Mouse (Mus musculus) embryonic facial prominence, embryonic 14.5 days (tissue): Measurements from ENCODE around the gene Itpk1. TPM values are rescaled to one million over a fixed set of nuclear protein-coding genes. Genes with fewer than 3 reads are reported as not detected.

Experiments used
- ATAC-seq: fragments of 200-750 bp; cut with Nextera tagmentation; 2 replicates; pipeline ENCODE4 v1.8.0; 2017; ENCODE audit warnings: low read depth, moderate number of reproducible peaks, moderate TSS enrichment
- DNase-seq: peaks from one replicate; pipeline ENCODE4 v3.0.0-alpha.2; 2015; ENCODE audit warnings: low spot score
- H3K27ac ChIP-seq: fragments of 300-500 bp; sonication (generic); replicated peaks from 2 replicates; pipeline ENCODE4 v1.5.1; 2014; ENCODE audit warnings: low read depth, mild to moderate bottlenecking, low read length, moderate library complexity
- H3K27me3 ChIP-seq: fragments of 300-500 bp; sonication (generic); replicated peaks from 2 replicates; pipeline ENCODE4 v1.6.1; 2014; ENCODE audit warnings: low read length; ENCODE audit not compliant: control insufficient read depth, insufficient read depth
- H3K36me3 ChIP-seq: fragments of 300-500 bp; sonication (generic); 2 replicates; pipeline ENCODE4 v1.6.1; 2014; ENCODE audit warnings: low read length, mixed read lengths; ENCODE audit not compliant: control insufficient read depth, insufficient read depth
- H3K4me1 ChIP-seq: fragments of 300-500 bp; sonication (generic); 2 replicates; pipeline ENCODE4 v1.6.1; 2014; ENCODE audit warnings: antibody characterized with exemption, low read length; ENCODE audit not compliant: control insufficient read depth, insufficient read depth
- H3K4me2 ChIP-seq: fragments of 300-500 bp; sonication (generic); 2 replicates; pipeline ENCODE4 v1.6.1; 2014; ENCODE audit warnings: low read depth, mild to moderate bottlenecking, low read length, moderate library complexity, mixed read lengths
- H3K4me3 ChIP-seq: fragments of 300-500 bp; sonication (generic); 2 replicates; pipeline ENCODE4 v1.5.1; 2014; ENCODE audit warnings: low read depth, mild to moderate bottlenecking, low read length
- H3K9ac ChIP-seq: fragments of 300-500 bp; sonication (generic); 2 replicates; pipeline ENCODE4 v1.6.1; 2014; ENCODE audit warnings: low read depth, mild to moderate bottlenecking, low read length, moderate library complexity, mixed read lengths
- H3K9me3 ChIP-seq: fragments of 300-500 bp; sonication (generic); 2 replicates; pipeline ENCODE4 v1.6.1; 2016; ENCODE audit warnings: low read length; ENCODE audit not compliant: control insufficient read depth
- WGBS: fragments of 180-500 bp; shearing (Covaris S2); extraction: QIAGEN DNeasy Blood & Tissue Kit; methylation state at CpG from one replicate; pipeline ENCODE4 v1.1.7; 2014; 5-methylcytosine and 5-hydroxymethylcytosine counted together
- polyA plus RNA-seq: library from polyadenylated mRNA; unstranded; fragments of >200 nt; fragmentation: Nextera tagmentation; extraction: Ambion mirVana; gene quantifications from 2 replicates; pipeline ENCODE4 v1.2.1, GENCODE M21; 2014

Itpk1 gene
- polyA plus RNA-seq, 1 experiment from 2014 or later = 9.6 TPM

DNA sequence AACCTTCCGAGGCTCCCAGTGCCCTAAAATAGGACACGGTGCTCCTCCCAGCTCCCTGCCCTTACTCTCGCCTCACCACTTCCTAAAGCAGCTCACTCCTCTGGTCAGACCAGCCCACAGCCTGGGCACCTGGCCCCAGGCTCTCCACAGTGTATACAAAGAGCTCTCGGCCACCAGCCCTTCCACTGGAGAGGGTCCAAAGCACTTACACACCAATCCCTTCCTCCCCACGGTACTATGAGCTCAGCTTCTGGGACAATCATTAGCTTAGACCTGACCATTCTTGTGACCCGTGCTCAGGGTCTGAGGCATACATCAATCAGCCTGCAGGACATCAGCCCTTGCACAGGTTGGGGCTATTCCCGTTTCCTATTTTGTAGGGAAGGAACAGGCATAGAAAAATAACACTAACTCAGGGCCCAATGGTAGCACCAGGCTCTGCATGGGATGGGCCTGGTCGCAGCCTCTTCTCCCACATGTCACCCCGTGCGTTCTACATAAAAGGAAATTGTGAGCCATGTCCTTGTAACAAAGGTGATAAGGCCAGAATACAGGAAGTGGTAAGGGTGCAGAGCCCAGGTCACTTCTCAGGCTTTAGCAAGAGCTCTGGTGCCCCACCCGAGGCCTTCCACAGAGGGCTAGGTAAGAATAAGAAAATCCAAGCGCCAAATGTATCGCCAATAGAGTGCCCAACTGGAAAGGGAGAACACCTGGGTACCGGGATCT, 56.7 kb downstream of the Itpk1 start:
- Histone ChIP-seq H3K4me2 (no peak overlapping the region), H3K9ac (no peak overlapping the region), H3K27ac (no peak overlapping the region), H3K27me3 (no peaks in the 10 kb centered on the region), H3K9me3 (no peaks in the 10 kb centered on the region), H3K4me3 (no peak overlapping the region), H3K36me3 (no peaks in the 10 kb centered on the region), H3K4me1 (peaks cover 7% of the 10 kb centered on the region)
- WGBS = 80% methylated on average over 14 of the region's 14 CpGs
- DNase-seq (no peak), ATAC-seq (no peak)

DNA sequence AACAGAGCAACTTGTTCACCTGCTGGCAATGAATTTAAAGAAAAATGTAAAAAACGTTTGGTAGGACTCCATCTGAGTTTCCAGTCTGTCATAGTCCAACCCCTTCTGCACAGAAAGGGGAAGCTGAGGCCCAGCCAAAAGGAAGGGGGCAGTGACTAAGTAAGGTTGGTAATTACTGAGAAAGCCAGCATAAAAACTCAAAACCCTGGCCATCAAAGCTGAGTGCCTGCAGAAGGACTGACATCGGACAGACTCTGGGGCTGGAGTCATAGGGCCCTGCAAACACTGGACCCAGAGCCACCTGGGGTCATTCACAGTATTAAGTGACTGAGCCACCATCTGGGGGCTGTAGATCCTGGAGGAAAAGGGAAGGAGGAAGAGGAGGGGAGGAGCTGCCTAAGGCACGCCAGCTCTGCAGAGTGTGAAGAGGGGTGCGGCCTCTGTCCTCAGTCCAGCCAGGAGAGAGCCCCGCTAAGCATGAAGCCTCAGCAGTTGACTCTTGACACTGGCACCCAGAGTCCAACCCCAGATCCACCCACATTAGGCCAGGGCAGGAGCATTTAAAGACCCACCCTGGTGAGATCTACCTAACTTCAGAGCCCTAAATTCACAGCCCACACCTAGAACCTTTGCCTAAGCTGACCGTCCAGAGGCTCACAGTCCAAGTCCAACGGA, 58.0 kb downstream of the Itpk1 start:
- DNase-seq (no peak), ATAC-seq (no peak)
- Histone ChIP-seq H3K9me3 (no peaks in the 10 kb centered on the region), H3K4me3 (no peak overlapping the region), H3K9ac (no peak overlapping the region), H3K4me2 (no peak overlapping the region), H3K27ac (no peak overlapping the region), H3K36me3 (no peaks in the 10 kb centered on the region), H3K27me3 (no peaks in the 10 kb centered on the region), H3K4me1 (peaks cover 7% of the 10 kb centered on the region)
- 77% methylated on average over 7 of the region's 7 CpGs for WGBS

DNA sequence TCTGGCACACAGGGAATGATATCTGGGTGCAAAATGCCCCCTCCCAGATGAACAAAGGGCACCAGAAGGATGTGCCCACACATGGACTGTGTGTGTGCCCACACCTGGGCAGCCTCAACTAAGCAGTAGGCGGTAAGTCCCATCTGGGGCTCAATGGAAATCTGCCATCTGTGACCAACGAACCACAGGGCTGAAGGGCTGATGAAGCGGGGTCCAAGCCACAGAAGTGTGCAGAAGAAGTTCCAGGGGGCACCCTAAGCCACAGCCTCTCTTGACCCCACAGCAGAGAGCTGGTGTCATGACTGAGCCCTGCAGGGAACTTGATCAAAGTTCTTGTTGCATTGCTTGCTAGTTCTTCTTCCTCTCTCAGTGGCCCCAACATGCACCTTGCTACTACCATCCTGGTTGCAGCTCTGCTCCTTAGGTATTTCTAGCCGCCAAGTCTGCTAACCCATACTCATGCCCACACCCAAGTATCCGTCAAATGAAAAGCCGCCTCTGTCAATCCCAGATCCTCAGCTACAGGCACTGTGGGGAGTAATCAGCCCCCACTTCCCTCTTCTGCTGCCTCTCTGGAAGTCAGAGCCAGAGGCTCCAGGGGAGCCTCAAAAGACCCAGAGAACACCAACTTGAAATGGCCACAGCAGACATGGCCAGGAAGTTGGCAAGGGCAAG, 58.7 kb downstream of the Itpk1 start:
- WGBS = 82% methylated on average over 6 of the region's 6 CpGs
- H3K4me2 ChIP-seq = no peak overlapping the region
- H3K9ac ChIP-seq = no peak overlapping the region
- no peak overlapping the region for H3K27ac ChIP-seq
- H3K4me1 ChIP-seq = peaks cover 7% of the 10 kb centered on the region
- DNase-seq (no peak), ATAC-seq (no peak)
- H3K9me3 ChIP-seq = no peaks in the 10 kb centered on the region
- H3K36me3 ChIP-seq = no peaks in the 10 kb centered on the region
- no peaks in the 10 kb centered on the region for H3K27me3 ChIP-seq
- no peak overlapping the region for H3K4me3 ChIP-seq

DNA sequence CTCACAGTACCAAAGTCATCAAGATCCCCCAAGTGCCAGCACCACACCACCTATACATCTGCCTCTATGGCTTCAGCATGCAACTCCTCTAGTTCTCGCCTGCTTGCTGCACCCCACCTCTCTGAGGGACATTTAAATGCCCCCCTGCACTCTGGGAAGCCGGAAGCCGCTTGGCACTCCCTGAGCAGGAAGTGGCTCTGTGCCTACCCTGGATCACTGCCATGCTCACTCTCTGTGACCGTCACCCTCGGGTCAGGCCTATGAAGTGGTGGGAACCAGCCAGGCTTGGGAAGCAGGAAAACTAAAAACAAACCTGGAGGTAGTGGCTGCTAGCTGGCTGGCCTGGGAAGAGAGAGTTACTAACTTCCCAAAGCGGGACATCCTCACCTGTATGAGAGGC, 61.4 kb downstream of the Itpk1 start:
- Histone ChIP-seq H3K4me2 (no peak overlapping the region), H3K36me3 (no peaks in the 10 kb centered on the region), H3K4me1 (peaks cover 7% of the 10 kb centered on the region), H3K9ac (no peak overlapping the region), H3K27me3 (no peaks in the 10 kb centered on the region), H3K9me3 (no peaks in the 10 kb centered on the region), H3K4me3 (no peak overlapping the region), H3K27ac (no peak overlapping the region)
- 76% methylated on average over 6 of the region's 6 CpGs for WGBS
- no peak for DNase-seq
- no peak for ATAC-seq

DNA sequence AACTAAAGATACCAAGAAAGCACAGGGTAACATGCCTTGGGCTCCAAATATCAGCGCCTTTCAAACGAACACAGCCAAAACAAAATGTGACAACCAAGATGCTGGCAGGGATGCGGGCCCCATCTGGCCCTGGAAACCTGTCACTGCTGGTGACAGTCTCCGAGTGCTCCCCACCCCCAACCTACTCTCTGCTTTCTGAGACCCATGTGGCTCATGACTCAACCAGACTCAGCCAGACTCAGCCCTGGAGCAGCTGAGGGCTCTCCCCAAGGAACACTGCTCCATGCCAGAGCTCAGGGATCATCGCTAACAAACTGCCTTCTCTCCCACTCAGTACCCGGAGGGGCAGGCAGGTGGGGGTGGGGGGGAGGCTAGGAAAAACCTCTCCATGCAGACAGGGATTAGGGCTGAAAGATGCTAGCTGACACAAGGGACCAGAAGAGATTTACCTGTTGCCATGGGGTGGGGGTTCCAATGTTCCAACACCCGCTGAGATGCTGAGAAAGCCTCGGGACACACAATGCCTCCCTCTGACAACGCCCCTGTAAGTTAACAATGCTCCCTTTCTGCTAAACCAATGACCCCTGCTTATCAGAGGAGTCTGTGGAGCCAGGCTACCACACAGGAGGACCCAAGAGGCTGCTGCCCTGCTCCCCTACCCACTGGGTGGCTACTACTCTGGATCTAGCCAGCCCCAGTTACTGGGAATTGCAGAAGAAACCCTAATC, 64.1 kb downstream of the Itpk1 start:
- peak; percentile 81 for ATAC-seq
- WGBS = 31% methylated on average over 9 of the region's 9 CpGs
- peaks cover 7% of the 10 kb centered on the region for H3K4me1 ChIP-seq
- no peak overlapping the region for H3K27ac ChIP-seq
- H3K4me2 ChIP-seq = no peak overlapping the region
- H3K36me3 ChIP-seq = no peaks in the 10 kb centered on the region
- H3K4me3 ChIP-seq = no peak overlapping the region
- H3K27me3 ChIP-seq = no peaks in the 10 kb centered on the region
- H3K9ac ChIP-seq = no peak overlapping the region
- DNase-seq = peak; percentile 69
- no peaks in the 10 kb centered on the region for H3K9me3 ChIP-seq

DNA sequence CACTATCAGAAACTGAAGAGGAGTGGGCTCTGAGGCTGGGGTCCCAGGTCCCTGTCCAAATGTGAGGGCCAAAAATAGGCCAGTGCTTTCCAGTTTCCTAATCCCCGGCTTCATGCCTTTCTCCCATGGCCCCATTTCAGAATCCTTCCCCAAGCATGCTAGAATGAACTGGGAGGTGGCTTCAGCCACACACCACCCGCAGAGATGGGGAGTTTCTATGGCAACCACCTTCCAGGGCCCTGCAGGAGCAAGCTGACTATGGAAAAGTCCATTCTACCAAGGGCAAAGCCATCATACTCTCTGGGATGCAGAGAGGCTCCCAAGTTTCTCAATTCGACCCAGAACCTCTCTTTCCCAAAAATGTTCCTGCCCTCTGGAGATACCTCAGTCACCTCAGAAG, 65.9 kb downstream of the Itpk1 start:
- Histone ChIP-seq H3K4me2 (no peak overlapping the region), H3K9me3 (no peaks in the 10 kb centered on the region), H3K4me3 (no peak overlapping the region), H3K9ac (no peak overlapping the region), H3K27ac (no peak overlapping the region), H3K4me1 (peaks cover 7% of the 10 kb centered on the region), H3K27me3 (no peaks in the 10 kb centered on the region), H3K36me3 (no peaks in the 10 kb centered on the region)
- ATAC-seq = no peak
- DNase-seq = no peak
- 75% methylated on average over 3 of the region's 3 CpGs for WGBS

DNA sequence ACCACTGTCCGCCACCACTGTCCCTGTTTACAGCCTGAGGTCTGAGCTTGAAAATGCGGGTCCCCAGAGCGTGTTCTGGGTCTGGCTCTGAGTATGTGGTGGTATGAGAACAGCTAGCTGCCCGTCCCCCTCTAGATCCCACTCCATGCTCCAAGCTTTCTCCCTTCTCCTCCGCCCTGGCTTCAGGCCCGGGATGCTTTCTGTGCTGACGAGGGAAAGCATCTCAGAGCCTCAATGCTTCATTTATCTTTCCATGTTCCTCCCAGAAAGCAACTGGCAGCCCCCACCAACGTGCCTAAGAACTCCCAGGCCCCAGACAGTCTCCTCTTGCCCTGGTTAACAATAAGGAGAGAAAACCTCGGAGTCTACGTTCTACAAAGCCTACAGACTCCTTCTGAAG, 67.5 kb downstream of the Itpk1 start:
- H3K9ac ChIP-seq = no peak overlapping the region
- ATAC-seq (no peak), DNase-seq (no peak)
- no peaks in the 10 kb centered on the region for H3K36me3 ChIP-seq
- no peak overlapping the region for H3K4me3 ChIP-seq
- H3K4me2 ChIP-seq = no peak overlapping the region
- no peak overlapping the region for H3K27ac ChIP-seq
- H3K4me1 ChIP-seq = peaks cover 4% of the 10 kb centered on the region; the same call in 1 of the 2 replicates
- no peaks in the 10 kb centered on the region for H3K27me3 ChIP-seq
- WGBS = 86% methylated on average over 10 of the region's 10 CpGs
- no peaks in the 10 kb centered on the region for H3K9me3 ChIP-seq

DNA sequence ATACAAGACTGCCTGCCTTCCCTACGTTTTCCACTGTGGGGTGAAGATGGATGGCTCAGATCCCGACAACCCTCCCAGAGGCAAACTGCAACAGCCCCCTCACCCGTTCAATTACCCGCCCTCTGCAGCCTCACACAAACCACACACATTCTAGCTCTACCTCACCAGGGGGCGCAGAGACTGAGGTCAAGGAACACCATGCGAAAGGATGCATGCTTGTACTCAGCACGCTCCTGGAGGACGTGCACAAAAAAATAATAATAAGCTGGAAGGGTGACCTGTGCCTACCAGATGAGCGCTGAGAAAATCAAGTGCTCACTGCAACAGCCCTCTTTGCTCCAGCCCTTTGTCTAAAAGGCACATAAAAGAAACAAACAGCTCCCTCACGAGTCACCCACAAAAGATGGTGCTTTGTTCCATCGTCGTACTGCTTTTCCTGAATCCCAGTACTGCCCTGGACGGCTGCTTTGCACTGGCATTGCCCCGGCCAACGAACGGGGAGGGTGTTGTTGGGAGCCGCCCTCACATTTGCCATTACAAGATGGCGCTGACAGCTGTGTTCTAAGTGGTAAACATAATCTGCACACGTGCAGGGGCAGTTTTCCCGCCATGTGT, 70.2 kb downstream of the Itpk1 start:
- Histone ChIP-seq H3K9me3 (no peaks in the 10 kb centered on the region), H3K36me3 (no peaks in the 10 kb centered on the region), H3K27me3 (no peaks in the 10 kb centered on the region), H3K4me1 (peaks cover 4% of the 10 kb centered on the region; the same call in 1 of the 2 replicates), H3K4me2 (no peak overlapping the region), H3K4me3 (no peak overlapping the region), H3K27ac (no peak overlapping the region), H3K9ac (no peak overlapping the region)
- DNase-seq (no peak), ATAC-seq (no peak)
- WGBS = 70% methylated on average over 18 of the region's 20 CpGs
